Mouse (Mus musculus): Measurements from ENCODE around the gene Zfp523.

DNA sequence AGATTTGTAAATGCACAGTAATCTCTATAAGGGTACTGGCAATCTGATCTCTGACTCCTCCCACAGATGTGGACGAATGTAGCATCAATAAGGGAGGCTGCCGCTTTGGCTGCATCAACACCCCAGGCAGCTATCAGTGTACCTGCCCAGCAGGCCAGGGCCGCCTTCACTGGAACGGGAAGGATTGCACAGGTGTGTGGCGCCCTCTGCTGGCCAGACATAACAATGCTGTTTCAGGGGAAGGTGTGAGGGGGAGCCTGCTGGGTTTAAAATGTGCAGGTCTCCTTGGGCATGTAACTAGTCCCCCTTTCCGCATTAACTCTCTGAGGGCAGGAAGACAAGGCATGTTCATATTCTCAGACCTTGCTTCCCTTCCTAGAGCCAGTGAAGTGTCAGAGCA is 13.3 kb upstream of the Zfp523 start:
- TF ChIP-seq CTCF (IDR thresholded peaks at IDR 0.05; ENCODE audit: low read depth) = peak; percentile 97
- TF ChIP-seq EP300 (IDR thresholded peaks at IDR 0.05; ENCODE audit: low read depth) = no peak

Measured in liver, embryonic 14.5 days (tissue).